Mouse (Mus musculus) heart, postnatal 0 days (tissue): Measurements from ENCODE around the gene Itpk1. TPM values are rescaled to one million over a fixed set of nuclear protein-coding genes. Genes with fewer than 3 reads are reported as not detected.

Experiments
- ATAC-seq: fragments of 200-750 bp; cut with Nextera tagmentation; 2 replicates; pipeline ENCODE4 v1.8.0; 2017; ENCODE audit warnings: low read depth, moderate number of reproducible peaks, moderate library complexity; ENCODE audit not compliant: insufficient read depth
- DNase-seq: peaks from one replicate; pipeline ENCODE4 v3.0.0-alpha.2; 2016; ENCODE audit warnings: low spot score
- H3K27ac ChIP-seq: fragments of 300-500 bp; sonication (generic); 2 replicates; pipeline ENCODE4 v1.5.1; 2014; ENCODE audit warnings: low read depth, mild to moderate bottlenecking
- H3K27me3 ChIP-seq: fragments of 300-500 bp; sonication (generic); 2 replicates; pipeline ENCODE4 v1.6.1; 2014; ENCODE audit warnings: low read length, mixed read lengths; ENCODE audit not compliant: control insufficient read depth, insufficient read depth
- H3K36me3 ChIP-seq: fragments of 300-500 bp; sonication (generic); replicated peaks from 2 replicates; pipeline ENCODE4 v1.6.1; 2014; ENCODE audit warnings: low read length, mixed read lengths; ENCODE audit not compliant: control insufficient read depth, insufficient read depth
- H3K4me1 ChIP-seq: fragments of 300-500 bp; sonication (generic); 2 replicates; pipeline ENCODE4 v1.6.1; 2014; ENCODE audit warnings: antibody characterized with exemption; ENCODE audit not compliant: control insufficient read depth, insufficient read depth
- H3K4me2 ChIP-seq: fragments of 300-500 bp; sonication (generic); 2 replicates; pipeline ENCODE4 v1.6.1; 2014; ENCODE audit warnings: low read depth, mild to moderate bottlenecking, low read length, moderate library complexity
- H3K4me3 ChIP-seq: fragments of 300-500 bp; sonication (generic); 2 replicates; pipeline ENCODE4 v1.5.1; 2014; ENCODE audit warnings: low read depth, low read length
- H3K9ac ChIP-seq: fragments of 300-500 bp; sonication (generic); replicated peaks from 2 replicates; pipeline ENCODE4 v1.6.1; 2014; ENCODE audit warnings: low read depth, low read length, mixed read lengths
- H3K9me3 ChIP-seq: fragments of 300-500 bp; sonication (generic); replicated peaks from 2 replicates; pipeline ENCODE4 v1.6.1; 2016; ENCODE audit warnings: low read length; ENCODE audit not compliant: control insufficient read depth
- CTCF ChIP-seq: IDR thresholded peaks from 2 replicates; pipeline ENCODE4 v1.5.1; 2016; ENCODE audit warnings: antibody characterized with exemption, control low read depth, low read depth
- EP300 ChIP-seq: IDR thresholded peaks from 2 replicates; pipeline ENCODE4 v1.6.1; 2016; ENCODE audit warnings: antibody characterized with exemption, low read depth
- WGBS: fragments of 180-500 bp; shearing (Covaris S2); extraction: QIAGEN DNeasy Blood & Tissue Kit; methylation state at CpG from one replicate; pipeline ENCODE4 v1.1.7; 2014; 5-methylcytosine and 5-hydroxymethylcytosine counted together
- polyA plus RNA-seq: library from polyadenylated mRNA; unstranded; fragments of >200 nt; fragmentation: Nextera tagmentation; extraction: Ambion mirVana; gene quantifications from 2 replicates; pipeline ENCODE4 v1.2.1, GENCODE M21; 2015
- total RNA-seq: library from RNA; depleted of rRNA; stranded (reverse); fragments of >200 nt; gene quantifications from 2 replicates; pipeline ENCODE4 v1.2.3, GENCODE M21; 2014; ENCODE audit warnings: low replicate concordance

Itpk1 gene
- total and polyA plus RNA-seq, 2 experiments from 2014 or later: 2.6 to 9.4 TPM

DNA sequence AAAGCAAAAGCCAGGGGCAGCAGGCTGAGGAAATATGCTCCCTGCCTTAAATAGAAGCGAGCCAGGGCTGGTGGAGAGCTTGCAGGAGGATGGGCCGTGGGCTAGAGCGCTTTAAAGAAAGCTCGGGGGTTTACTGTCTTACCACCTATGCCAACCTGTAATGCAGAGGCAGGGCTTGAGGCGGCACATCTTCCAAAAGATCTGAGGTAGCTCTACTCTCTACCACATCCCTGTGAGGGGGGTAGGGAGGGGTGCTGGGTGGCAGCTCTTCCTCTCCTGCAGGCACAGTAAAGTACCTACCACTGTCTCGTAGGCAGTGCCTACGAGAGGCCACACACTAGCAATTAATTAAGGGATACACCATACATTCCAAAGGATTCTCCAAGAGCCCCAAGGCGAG is 52.9 kb downstream of the Itpk1 start:
- H3K27me3 ChIP-seq: no peaks in the 10 kb centered on the region
- DNase-seq (peak; percentile 17), ATAC-seq (no peak)
- TF ChIP-seq EP300 (no peak), CTCF (no peak)
- no peaks in the 10 kb centered on the region for H3K9me3 ChIP-seq
- no peak overlapping the region for H3K4me2 ChIP-seq
- H3K4me3 ChIP-seq: no peak overlapping the region
- 46% methylated on average over 8 of the region's 8 CpGs for WGBS
- 0 out of 2 replicates have a peak overlapping the region, but pooled peaks have one; percentile 43 for H3K27ac ChIP-seq
- no peak overlapping the region for H3K9ac ChIP-seq
- H3K4me1 ChIP-seq: peaks cover 25% of the 10 kb centered on the region
- no peaks in the 10 kb centered on the region for H3K36me3 ChIP-seq

DNA sequence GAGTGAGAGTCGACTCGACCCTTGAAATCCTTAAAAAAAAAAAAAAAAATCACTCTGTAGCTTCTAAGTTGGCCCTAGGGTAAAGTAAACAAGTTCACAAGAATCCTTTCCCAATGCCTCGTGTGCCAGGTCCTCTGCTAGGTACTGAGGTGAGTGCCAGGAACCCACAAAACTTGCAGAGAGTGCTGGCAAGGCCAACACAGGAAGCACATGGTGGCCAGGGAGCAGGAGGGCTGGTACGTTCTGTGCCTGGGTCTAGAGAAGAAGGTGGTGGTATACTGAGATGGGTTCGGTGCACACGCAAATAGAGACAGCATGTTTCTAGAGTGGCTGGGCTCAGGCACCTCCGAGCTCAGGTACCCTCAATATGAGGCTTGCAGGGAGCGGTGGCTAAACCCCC is 53.3 kb downstream of the Itpk1 start:
- Histone ChIP-seq H3K4me1 (peaks cover 25% of the 10 kb centered on the region), H3K4me3 (no peak overlapping the region), H3K9ac (no peak overlapping the region), H3K36me3 (no peaks in the 10 kb centered on the region), H3K27me3 (no peaks in the 10 kb centered on the region), H3K27ac (0 out of 2 replicates have a peak overlapping the region, but pooled peaks have one; percentile 43), H3K4me2 (no peak overlapping the region), H3K9me3 (no peaks in the 10 kb centered on the region)
- no peak for DNase-seq
- TF ChIP-seq EP300: no peak
- TF ChIP-seq CTCF: no peak
- WGBS: 62% methylated on average over 8 of the region's 8 CpGs
- no peak for ATAC-seq

DNA sequence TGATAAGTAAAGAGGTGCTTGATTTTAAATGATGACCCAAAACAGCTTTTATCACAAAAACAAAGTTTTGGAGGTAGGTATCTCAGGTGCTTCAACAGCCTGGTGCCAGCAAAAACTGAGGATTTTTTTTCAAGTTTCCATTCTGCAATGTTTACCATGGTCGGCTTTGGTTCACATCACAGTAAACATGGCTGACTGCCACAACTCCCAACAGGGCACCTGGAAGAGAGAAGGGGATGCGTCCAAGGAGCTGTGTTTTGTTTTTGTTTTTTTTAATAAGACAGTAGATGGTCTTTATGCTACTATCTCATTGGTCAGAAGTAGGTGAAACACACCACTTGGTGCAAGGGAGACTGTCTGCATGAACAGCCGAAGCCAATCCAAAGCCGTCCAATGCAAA is 54.1 kb downstream of the Itpk1 start:
- TF ChIP-seq CTCF (no peak), EP300 (no peak)
- no peak overlapping the region for H3K27ac ChIP-seq
- H3K9me3 ChIP-seq: no peaks in the 10 kb centered on the region
- 93% methylated on average over 4 of the region's 4 CpGs for WGBS
- DNase-seq (no peak), ATAC-seq (no peak)
- H3K36me3 ChIP-seq: no peaks in the 10 kb centered on the region
- peaks cover 25% of the 10 kb centered on the region for H3K4me1 ChIP-seq
- H3K4me2 ChIP-seq: no peak overlapping the region
- no peak overlapping the region for H3K9ac ChIP-seq
- H3K27me3 ChIP-seq: no peaks in the 10 kb centered on the region
- no peak overlapping the region for H3K4me3 ChIP-seq

DNA sequence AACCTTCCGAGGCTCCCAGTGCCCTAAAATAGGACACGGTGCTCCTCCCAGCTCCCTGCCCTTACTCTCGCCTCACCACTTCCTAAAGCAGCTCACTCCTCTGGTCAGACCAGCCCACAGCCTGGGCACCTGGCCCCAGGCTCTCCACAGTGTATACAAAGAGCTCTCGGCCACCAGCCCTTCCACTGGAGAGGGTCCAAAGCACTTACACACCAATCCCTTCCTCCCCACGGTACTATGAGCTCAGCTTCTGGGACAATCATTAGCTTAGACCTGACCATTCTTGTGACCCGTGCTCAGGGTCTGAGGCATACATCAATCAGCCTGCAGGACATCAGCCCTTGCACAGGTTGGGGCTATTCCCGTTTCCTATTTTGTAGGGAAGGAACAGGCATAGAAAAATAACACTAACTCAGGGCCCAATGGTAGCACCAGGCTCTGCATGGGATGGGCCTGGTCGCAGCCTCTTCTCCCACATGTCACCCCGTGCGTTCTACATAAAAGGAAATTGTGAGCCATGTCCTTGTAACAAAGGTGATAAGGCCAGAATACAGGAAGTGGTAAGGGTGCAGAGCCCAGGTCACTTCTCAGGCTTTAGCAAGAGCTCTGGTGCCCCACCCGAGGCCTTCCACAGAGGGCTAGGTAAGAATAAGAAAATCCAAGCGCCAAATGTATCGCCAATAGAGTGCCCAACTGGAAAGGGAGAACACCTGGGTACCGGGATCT is 56.7 kb downstream of the Itpk1 start:
- Histone ChIP-seq H3K27me3 (no peaks in the 10 kb centered on the region), H3K4me2 (no peak overlapping the region), H3K27ac (no peak overlapping the region), H3K4me1 (peaks cover 25% of the 10 kb centered on the region), H3K9me3 (no peaks in the 10 kb centered on the region), H3K36me3 (no peaks in the 10 kb centered on the region), H3K4me3 (no peak overlapping the region), H3K9ac (no peak overlapping the region)
- WGBS: 58% methylated on average over 14 of the region's 14 CpGs
- ATAC-seq (no peak), DNase-seq (no peak)
- TF ChIP-seq CTCF (no peak), EP300 (no peak)

DNA sequence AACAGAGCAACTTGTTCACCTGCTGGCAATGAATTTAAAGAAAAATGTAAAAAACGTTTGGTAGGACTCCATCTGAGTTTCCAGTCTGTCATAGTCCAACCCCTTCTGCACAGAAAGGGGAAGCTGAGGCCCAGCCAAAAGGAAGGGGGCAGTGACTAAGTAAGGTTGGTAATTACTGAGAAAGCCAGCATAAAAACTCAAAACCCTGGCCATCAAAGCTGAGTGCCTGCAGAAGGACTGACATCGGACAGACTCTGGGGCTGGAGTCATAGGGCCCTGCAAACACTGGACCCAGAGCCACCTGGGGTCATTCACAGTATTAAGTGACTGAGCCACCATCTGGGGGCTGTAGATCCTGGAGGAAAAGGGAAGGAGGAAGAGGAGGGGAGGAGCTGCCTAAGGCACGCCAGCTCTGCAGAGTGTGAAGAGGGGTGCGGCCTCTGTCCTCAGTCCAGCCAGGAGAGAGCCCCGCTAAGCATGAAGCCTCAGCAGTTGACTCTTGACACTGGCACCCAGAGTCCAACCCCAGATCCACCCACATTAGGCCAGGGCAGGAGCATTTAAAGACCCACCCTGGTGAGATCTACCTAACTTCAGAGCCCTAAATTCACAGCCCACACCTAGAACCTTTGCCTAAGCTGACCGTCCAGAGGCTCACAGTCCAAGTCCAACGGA is 58.0 kb downstream of the Itpk1 start:
- Histone ChIP-seq H3K4me3 (no peak overlapping the region), H3K27ac (no peak overlapping the region), H3K9me3 (no peaks in the 10 kb centered on the region), H3K4me1 (peaks cover 15% of the 10 kb centered on the region), H3K4me2 (no peak overlapping the region), H3K27me3 (no peaks in the 10 kb centered on the region), H3K9ac (no peak overlapping the region), H3K36me3 (no peaks in the 10 kb centered on the region)
- TF ChIP-seq EP300: no peak
- no peak for TF ChIP-seq CTCF
- ATAC-seq (no peak), DNase-seq (no peak)
- 80% methylated on average over 7 of the region's 7 CpGs for WGBS
